Mouse (Mus musculus): Measurements from ENCODE around the gene Itpr3.

DNA sequence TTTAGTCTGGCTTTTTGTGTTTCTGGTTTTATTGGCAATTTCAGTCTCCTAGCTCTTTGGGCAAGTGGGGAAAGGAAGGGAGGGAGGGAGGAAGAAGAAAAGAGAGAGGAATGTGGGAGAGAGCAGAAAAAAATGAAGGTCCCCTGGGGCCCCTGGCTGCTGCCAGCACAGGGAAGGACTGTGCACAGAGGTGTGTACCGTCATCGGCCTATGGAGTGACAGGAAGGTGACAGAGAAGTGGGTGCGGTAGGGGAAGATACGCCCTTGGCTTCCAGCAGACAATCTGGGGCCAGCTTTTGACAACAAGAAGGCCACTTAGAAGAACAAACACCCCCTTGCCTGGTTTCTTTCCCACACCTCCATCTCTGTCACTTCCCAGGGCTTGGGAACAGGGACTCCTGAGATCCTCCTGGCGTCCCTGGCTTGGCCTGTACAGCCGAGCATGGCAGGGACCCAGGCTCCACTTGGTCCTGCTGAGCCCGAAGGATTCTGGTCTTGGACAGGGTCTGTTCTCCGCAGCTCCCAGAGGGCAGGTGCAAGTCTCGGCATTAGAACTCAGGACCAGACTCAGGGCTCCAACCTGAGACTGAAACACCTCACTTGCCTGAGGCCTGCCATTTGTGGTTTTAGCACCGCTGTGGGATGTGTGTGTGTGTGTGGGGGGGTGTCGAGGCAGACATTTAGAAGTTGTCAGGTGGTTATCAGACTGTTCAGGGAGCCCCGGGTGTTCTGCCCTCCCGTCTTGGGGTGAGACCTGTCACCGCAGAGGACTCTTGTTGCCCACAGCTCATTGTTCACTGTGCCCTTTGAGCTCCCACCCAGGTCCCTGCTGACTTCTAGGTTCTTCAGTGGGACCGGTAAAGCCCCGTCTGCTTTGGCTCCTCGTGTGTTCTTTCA is 18.0 kb downstream of the Itpr3 start:
- TF ChIP-seq POLR2A (IDR thresholded peaks at IDR 0.05; ENCODE audit: insufficient read depth, low read length) (no peak), EP300 (IDR thresholded peaks at IDR 0.05; ENCODE audit: insufficient read depth, low read depth, low read length) (no peak), CTCF (IDR thresholded peaks at IDR 0.05; ENCODE audit: low read depth, low read length) (no peak)

Measured in ES-Bruce4 (cell line).